Mouse (Mus musculus) splenic B cell, adult 2 months (primary cell): ENCODE measurements around the gene Itgb7.
A peak's percentile ranks its signal among the peaks of the same experiment; 100 is the strongest.

Experiments used
- DNase-seq: peaks from one replicate; pipeline ENCODE4 v3.0.0-alpha.2; 2011; ENCODE audit warnings: low read depth, low spot score
- H3K27me3 ChIP-seq: 2 replicates; pipeline ENCODE4 v1.6.1; 2012; ENCODE audit warnings: mild to moderate bottlenecking, low read length, moderate library complexity, mixed read lengths; ENCODE audit not compliant: control insufficient read depth, poor library complexity, insufficient read depth, severe bottlenecking
- H3K36me3 ChIP-seq: 2 replicates; pipeline ENCODE4 v1.6.1; 2012; ENCODE audit warnings: mild to moderate bottlenecking, low read length, moderate library complexity, mixed read lengths; ENCODE audit not compliant: control insufficient read depth, poor library complexity, insufficient read depth, severe bottlenecking

Gene Itgb7

DNA sequence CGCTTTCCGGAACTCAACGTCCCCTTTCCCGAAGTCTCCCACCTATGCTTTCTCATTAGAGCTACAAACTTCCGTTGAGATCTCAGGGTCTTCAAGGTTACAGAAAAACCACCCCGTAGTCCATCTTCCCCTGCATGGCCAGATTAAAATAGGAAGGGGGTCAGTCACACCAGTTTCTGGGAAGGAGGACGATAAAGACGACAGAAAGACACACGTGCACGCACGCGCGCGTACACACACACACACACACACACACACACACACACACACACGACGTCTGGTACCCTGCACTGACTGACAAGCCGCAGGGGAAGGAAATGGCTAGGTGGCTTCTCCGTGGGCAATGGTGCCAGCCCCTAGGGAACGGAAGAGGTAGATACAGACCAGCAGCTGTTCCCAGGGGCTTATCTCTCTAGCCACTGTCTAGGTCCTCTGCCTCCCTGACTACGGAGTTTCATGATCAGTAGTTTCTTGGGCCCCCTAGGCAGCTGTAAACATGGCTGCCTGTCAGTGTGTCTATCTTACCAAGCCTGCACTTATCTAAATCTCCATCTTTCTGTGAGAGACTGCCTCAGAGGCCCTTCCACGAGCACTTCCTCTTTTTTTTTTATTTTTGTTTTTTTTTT is 6.6 kb downstream of the Itgb7 start:
- Histone ChIP-seq H3K36me3 (peaks cover 12% of the 10 kb centered on the region), H3K27me3 (no peaks in the 10 kb centered on the region)
- DNase-seq: peak; percentile 87

DNA sequence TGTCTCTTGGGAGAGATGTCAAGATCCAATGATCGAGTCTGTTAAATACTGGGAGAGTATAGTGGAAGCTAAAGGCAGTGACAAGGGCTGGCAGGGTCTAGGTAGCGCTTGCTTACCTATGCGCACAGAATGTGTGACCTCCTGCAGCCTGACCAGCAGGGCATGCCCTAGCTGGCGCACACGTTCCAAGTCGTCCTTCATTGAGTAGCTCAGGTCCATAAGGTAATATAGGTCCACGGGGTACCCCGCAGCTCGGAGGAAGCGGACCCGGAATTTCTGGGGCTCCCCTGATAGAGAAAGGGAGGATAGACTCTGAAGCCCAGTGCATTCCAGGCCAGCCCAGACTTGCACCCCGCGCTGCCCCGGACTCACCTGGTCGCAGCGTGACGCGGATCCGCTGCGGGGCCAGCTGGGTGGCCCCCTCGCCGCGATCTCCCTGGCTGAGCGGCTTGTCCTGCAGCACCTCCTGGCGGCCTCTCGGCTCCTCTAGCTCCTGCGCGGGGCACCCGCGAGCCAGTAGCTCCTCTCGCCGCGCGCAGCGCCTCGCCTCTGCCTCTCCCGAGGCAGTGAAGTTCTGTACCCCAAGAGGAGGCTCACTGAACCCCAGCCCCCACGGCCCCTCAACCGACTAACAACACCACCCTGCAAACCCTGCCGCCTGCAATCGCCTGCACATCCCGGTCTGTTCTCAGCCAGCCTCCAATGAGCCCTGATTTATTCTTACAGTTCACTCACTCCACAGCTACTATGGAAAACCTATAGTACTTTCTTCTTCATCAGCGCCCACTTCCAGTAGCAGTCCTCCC is 7.4 kb downstream of the Itgb7 start:
- peaks cover 12% of the 10 kb centered on the region for H3K36me3 ChIP-seq
- no peaks in the 10 kb centered on the region for H3K27me3 ChIP-seq
- DNase-seq: peak; percentile 85

DNA sequence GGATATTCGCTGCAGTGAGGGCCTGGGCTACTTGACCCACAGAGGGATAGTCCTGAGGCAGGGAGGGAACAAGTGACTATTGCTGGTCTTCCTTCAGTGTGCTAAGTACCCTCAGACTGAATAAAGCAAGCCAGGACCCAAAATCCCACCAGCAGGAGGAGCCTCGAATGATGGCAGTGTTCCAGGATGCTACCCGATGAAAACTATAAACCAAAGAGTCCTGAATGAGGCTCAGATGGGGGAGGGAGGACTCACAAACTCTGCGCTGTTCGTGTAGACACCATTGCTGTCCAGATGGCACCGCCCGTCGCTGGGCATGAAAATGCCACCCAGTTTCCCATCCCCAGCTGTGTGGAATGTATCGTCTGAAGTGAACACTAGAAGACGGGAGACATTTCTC is 9.4 kb downstream of the Itgb7 start:
- Histone ChIP-seq H3K27me3 (no peaks in the 10 kb centered on the region), H3K36me3 (peaks cover 14% of the 10 kb centered on the region)
- no peak for DNase-seq

DNA sequence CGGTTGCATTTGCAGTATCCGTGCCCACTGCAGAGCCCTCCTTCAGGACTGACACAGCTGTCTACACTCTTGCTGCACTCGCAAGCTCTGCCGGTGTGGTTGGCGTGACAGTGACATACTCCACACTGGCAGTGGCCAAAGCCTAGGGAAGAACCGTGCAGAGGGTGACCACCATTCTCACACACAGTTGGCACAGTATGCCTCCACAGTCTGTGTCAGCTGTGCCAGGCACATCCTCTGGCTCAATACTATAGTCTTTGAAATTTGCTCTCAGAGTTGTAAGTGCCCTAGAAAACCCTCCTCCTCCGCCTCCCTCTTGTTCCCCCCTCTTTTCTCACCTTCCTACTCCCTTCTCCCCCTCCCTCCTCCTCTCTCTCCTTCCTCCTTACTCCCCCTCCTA is 14.4 kb downstream of the Itgb7 start:
- Histone ChIP-seq H3K36me3 (peaks cover 18% of the 10 kb centered on the region), H3K27me3 (no peaks in the 10 kb centered on the region)
- DNase-seq: no peak

DNA sequence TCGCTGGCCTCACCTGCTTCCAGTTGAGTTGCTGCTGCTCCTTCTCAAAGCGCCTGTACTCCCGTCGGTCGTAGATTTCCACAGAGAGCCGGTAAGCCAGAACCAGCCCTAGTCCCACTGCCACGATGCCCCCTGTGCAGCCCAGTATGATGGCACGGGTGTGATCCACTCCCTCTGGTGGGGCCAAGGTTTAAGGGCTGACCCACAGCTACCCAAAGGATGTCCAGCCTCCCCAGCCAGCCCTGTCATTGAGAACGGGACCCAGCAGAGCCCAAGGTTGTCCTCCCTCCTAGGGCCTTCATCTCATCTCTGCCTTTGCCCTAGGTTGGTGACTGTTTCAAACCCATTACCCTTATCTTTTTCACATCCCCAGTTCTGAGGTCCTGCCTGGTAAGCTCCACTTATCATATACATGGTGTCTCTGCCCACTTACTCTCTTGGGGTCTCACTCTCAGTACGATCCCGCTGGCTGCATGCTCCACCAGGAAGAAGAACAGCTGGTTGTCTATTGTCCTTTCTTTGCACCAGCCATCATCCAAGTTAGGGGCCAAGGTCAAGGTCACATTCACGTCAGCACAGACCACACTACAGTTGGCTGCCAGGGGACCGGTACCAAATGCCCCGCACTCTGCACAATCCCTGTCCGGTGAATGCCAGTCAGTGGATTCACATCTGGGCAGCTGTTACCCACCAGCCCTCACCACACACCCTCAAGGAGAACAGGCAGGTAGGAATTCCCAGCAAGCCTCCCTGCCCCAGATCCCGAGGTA is 15.1 kb downstream of the Itgb7 start:
- DNase-seq: no peak
- Histone ChIP-seq H3K36me3 (peaks cover 19% of the 10 kb centered on the region), H3K27me3 (no peaks in the 10 kb centered on the region)

DNA sequence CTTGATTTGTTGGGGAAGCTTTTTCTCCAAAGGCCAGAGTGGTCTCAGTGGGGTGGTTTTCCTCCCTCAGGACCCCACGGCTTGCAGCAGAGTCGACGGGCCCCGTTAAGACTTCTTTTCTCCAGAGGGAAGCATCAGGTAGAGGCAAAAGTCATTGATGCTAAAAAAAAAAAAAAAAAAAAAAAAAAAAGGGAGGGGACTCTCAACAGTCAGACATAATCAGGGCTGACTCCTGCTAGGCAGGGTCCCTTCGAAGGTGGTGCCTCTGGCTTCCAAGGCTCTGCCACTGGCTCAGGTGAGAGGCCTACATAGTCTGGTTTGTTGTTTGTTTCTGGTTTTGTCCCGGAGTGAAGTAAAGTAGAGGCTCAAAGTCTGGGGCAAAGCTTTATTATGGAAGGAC is 16.1 kb downstream of the Itgb7 start:
- DNase-seq: no peak
- peaks cover 22% of the 10 kb centered on the region for H3K36me3 ChIP-seq
- H3K27me3 ChIP-seq: no peaks in the 10 kb centered on the region

DNA sequence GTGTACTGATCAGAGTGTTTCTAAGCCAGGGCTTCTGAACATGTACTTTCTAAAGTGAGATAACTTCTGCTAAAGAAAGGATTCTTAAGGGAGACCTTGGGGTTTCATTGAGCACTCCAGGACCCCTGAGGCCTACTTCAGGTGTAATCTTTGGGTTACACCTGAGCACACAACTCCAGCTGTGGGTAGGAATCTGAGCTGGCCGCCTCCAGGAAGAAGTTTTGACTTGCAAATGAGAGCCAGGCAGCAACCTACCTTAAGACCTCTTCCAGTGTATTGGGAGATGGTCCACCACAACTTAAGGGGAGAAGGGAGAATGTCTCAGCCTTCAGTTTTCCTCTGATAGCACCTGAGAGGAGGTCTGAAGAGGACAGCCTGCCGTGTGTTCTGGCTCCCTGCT is 17.6 kb downstream of the Itgb7 start:
- DNase-seq: no peak
- peaks cover 23% of the 10 kb centered on the region for H3K36me3 ChIP-seq
- no peaks in the 10 kb centered on the region for H3K27me3 ChIP-seq

DNA sequence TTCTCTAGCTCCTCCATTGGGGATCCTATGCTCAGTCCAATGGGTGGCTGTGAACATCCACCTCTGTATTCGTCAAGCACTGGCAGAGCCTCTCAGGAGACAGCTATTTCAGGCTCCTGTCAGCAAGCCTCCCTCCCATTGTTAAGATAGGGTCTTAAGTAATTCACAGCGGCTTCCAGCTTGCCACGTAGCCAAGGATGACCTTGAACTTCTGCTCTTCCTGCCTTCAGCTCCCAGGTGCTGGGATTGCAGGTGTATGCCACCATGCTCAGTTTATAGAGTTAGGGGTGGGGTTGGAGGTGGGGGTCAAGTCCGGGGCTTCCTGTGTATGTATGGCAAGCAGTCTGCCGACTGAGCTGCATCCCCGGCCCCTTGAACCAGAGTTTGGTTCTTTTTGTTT is 19.8 kb downstream of the Itgb7 start:
- Histone ChIP-seq H3K27me3 (no peaks in the 10 kb centered on the region), H3K36me3 (peaks cover 21% of the 10 kb centered on the region)
- no peak for DNase-seq

DNA sequence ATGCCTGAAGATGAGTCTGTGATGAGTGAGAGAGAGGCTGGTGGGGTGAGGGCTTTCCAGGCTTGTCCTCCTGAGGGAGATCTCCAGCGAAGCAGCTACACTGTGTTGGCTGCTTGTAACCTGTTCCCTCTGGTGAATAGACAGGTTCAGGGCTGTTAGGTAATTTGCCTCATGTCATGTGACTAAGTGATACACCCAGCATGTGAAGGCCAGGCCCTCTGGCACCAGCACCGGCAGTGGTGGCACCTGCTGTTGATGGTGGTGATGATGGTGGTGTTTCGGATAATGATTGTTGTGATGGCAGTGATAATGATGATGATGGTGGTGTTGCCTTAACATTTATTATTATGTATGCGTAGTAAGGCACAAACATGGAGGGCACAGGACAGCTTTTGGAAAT is 20.9 kb downstream of the Itgb7 start:
- Histone ChIP-seq H3K27me3 (no peaks in the 10 kb centered on the region), H3K36me3 (peaks cover 20% of the 10 kb centered on the region)
- DNase-seq: no peak

DNA sequence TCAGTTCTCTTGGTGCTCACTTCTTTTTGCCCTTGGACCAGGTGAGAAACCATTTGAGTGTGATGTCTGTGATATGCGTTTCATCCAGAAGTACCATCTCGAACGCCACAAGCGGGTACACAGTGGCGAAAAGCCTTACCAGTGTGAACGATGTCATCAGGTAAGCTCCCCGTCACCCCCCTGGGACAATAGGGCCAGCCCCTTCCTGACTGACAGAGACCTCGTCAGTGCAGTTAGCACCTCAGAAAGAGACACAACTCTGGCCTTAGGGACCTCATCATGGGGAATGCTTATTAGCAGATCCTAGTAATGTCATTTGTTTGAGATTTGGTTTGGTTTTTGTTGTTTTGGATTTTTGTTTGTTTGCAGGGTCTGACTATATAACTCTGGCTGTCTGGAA is 22.6 kb downstream of the Itgb7 start:
- H3K36me3 ChIP-seq: peaks cover 23% of the 10 kb centered on the region
- peak; percentile 39 for DNase-seq
- no peaks in the 10 kb centered on the region for H3K27me3 ChIP-seq

DNA sequence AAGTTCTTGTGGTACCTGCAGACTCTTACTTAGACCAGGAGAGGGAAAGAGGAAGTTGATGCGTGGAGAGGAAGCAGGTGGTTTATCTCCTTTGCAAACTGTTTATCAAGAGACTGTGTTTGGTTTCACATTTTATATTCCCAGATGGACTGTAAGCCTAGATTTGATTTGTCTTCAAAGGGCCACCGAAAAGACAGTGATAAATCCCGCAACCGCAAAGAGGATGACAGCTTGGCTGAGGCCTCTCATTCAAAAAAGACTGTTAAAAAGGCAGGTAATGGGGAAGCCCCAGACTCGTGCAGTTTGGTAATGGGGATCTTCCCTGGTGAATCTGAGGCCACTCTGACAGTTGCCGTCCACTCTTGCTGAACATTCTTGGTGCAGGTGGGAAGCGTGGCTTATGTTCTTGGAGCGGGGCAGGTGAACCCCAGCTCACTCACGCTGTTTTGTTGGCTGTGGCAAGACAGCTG is 23.6 kb downstream of the Itgb7 start:
- peak; percentile 69 for DNase-seq
- Histone ChIP-seq H3K27me3 (no peaks in the 10 kb centered on the region), H3K36me3 (peaks cover 22% of the 10 kb centered on the region)

DNA sequence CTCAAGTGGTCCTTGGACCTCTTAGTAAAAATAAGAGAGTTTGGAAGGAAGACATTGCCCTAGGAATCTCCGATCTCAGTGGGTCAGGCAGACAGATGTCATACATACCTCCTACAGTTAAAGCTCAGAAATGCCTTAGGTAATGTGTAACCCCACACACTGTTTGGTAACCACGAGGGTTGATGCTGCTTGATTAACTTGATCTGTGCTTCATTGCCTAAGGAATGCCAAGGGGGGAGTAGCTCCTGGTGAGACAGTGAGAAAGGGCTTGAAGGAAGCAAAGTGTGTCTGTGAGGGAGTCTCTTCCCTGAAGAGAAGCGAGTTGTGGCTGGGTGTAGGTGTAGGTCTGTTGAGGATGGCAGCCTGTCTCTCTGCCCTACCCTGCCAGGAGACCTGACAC is 24.4 kb downstream of the Itgb7 start:
- Histone ChIP-seq H3K36me3 (peaks cover 14% of the 10 kb centered on the region), H3K27me3 (no peaks in the 10 kb centered on the region)
- DNase-seq: no peak

DNA sequence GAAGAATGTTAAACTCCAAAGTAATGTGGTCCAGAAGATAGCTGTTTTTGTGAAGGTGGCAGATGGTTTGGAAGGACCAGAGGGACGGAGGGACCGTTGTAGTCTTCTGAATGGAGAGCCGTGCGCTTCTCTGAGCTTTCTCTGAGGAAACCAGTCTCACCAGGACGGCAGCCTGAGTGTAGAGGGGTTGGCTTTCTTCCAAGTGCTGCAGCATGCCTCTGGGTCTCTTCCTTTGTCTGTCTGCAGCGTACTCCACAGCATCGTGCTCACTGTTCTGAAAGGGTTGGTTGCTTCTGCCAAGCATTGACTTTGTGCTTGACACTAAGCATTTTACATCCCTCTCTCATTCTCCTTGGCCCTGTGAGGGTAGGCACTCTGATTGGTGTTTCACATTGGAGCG is 26.0 kb downstream of the Itgb7 start:
- peaks cover 8% of the 10 kb centered on the region for H3K36me3 ChIP-seq
- H3K27me3 ChIP-seq: no peaks in the 10 kb centered on the region
- DNase-seq: no peak

DNA sequence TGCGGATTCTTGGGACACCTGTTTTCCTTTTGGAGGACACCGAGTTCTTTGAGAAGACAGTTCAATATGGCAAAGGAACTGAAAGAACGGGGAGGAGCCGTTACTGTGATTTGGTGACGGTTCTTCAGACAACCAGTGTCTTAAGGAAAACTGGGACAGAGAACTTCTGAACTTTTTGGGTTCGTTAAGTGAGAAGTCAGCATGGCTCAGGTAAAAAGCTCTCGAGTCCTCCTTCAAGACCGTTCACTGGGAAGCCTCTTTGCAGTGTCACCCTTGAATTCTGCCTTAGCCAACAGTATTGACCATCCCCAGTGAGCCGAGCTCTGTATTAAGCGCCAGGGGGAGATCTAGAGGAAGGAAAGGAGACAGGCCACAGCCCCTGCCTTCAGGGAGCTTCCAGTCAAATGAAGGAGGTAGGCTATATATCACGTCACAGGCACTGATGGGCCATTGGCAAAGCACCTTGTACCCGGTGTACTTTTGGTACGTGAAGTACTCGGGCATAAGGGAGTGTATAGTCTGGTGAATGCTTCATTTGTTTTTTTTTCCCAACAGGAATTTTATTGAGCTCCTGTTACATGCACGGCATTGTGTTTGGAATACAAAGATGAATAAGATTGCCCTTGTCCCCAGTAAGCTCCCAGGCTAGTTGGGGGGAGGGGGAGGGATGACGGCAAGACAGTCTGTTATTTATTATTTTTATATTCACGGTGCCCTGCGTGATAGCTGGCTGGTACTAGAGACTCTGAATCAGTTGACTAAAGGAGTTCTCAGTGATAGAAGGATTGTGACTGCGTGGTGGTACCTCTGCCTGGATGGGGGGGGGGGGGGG is 26.9 kb downstream of the Itgb7 start, which contains the start of gene Csad:
TSS of gene Csad (minus strand) at position 51 of the 832 bp plus-strand sequence.
- Histone ChIP-seq H3K36me3 (peaks cover 6% of the 10 kb centered on the region), H3K27me3 (no peaks in the 10 kb centered on the region)
- DNase-seq: no peak
